Mouse (Mus musculus) liver, embryonic 14.5 days (tissue): Measurements from ENCODE around the gene Eef1a2.

Experiments used
- CTCF ChIP-seq: IDR thresholded peaks from 2 replicates; pipeline ENCODE4 v1.5.1; 2016; ENCODE audit warnings: antibody characterized with exemption, low read depth, control low read depth
- EP300 ChIP-seq: IDR thresholded peaks from 2 replicates; pipeline ENCODE4 v1.6.1; 2016; ENCODE audit warnings: antibody characterized with exemption, low read depth

DNA sequence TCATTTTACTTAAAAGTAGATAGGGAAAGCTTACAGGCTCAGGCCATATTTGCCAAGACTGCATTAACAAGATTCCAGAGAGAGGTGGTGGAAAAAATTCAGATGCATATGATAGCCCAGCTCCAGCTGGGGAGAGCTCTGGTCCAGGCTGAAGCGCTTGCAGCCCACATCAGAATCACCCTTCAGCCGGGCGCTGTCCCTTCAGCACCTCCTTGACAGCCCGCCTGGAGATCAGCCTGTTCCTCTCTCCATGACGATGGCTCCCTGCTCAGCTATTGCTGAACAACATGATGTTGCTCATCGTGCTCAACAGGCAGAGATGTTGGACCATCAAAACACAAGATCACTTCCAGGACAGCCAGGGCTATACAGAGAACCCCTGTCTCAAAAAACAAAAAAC, 19.9 kb downstream of the Eef1a2 start:
- no peak for TF ChIP-seq CTCF
- no peak for TF ChIP-seq EP300
